Mouse (Mus musculus) ES-Bruce4 (cell line): ENCODE results near the gene Srr. TPM values are rescaled to one million over a fixed set of nuclear protein-coding genes. Genes with fewer than 3 reads are reported as not detected.
A peak's percentile ranks its signal among the peaks of the same experiment; 100 is the strongest.

Source experiments
- H3K27ac ChIP-seq: 2 replicates; pipeline ENCODE4 v1.5.1; 2012; ENCODE audit warnings: low read length, inconsistent platforms; ENCODE audit not compliant: insufficient read depth
- H3K27me3 ChIP-seq: 2 replicates; pipeline ENCODE4 v1.6.1; 2012; ENCODE audit warnings: mild to moderate bottlenecking, low read length, inconsistent platforms; ENCODE audit not compliant: control insufficient read depth, poor library complexity, insufficient read depth, severe bottlenecking
- H3K36me3 ChIP-seq: 2 replicates; pipeline ENCODE4 v1.6.1; 2012; ENCODE audit warnings: inconsistent platforms, mild to moderate bottlenecking, low read length, moderate library complexity; ENCODE audit not compliant: control insufficient read depth, poor library complexity, insufficient read depth, severe bottlenecking
- H3K4me1 ChIP-seq: one replicate; pipeline ENCODE4 v1.8.1; 2011; ENCODE audit warnings: low read length; ENCODE audit not compliant: control insufficient read depth, insufficient read depth
- H3K4me3 ChIP-seq: 2 replicates; pipeline ENCODE4 v1.5.1; 2011; ENCODE audit warnings: low read depth, mild to moderate bottlenecking, low read length
- H3K9ac ChIP-seq: 2 replicates; pipeline ENCODE4 v1.6.1; 2012; ENCODE audit warnings: low read depth, mild to moderate bottlenecking, inconsistent platforms; ENCODE audit not compliant: poor library complexity, severe bottlenecking
- H3K9me3 ChIP-seq: replicated peaks from 2 replicates; pipeline ENCODE4 v1.6.1; 2012; ENCODE audit warnings: mild to moderate bottlenecking, low read length, inconsistent platforms; ENCODE audit not compliant: control insufficient read depth, poor library complexity, insufficient read depth, severe bottlenecking
- CTCF ChIP-seq: IDR thresholded peaks from one replicate; pipeline ENCODE4 v1.8.1; 2011; ENCODE audit warnings: low read depth, low read length
- EP300 ChIP-seq: IDR thresholded peaks from 2 replicates; pipeline ENCODE4 v1.6.1; 2011; ENCODE audit warnings: low read depth, low read length; ENCODE audit not compliant: insufficient read depth
- POLR2A ChIP-seq: IDR thresholded peaks from one replicate; pipeline ENCODE4 v1.8.1; 2011; ENCODE audit warnings: low read length; ENCODE audit not compliant: insufficient read depth
- polyA plus RNA-seq: library from polyadenylated mRNA; stranded (reverse); fragments of >200 nt; gene quantifications from 2 replicates; pipeline ENCODE4 v1.2.4, GENCODE M21; 2011; ENCODE audit warnings: low read depth; ENCODE audit not compliant: missing spikeins, insufficient read depth, insufficient read length

The Srr gene
- polyA plus RNA-seq, 1 experiment: 13.6 TPM

GRCm38 (mm10) chr11:74894619-74895018 lies 31.1 kb downstream of the Srr start:
- no peaks in the 10 kb centered on the region for H3K27me3 ChIP-seq
- no peaks in the 10 kb centered on the region for H3K4me1 ChIP-seq
- H3K27ac ChIP-seq: no peak overlapping the region
- no peak for TF ChIP-seq CTCF
- peaks cover 9% of the 10 kb centered on the region; the same call in 1 of the 2 replicates for H3K9me3 ChIP-seq
- no peak overlapping the region for H3K9ac ChIP-seq
- no peak overlapping the region for H3K4me3 ChIP-seq
- peaks cover 4% of the 10 kb centered on the region for H3K36me3 ChIP-seq

- Histone ChIP-seq H3K4me1 (no peaks in the 10 kb centered on the region), H3K9me3 (no peaks in the 10 kb centered on the region; the same call in 1 of the 2 replicates), H3K27me3 (no peaks in the 10 kb centered on the region), H3K9ac (no peak overlapping the region), H3K36me3 (no peaks in the 10 kb centered on the region), H3K4me3 (no peak overlapping the region), H3K27ac (no peak overlapping the region)
- TF ChIP-seq CTCF (no peak), POLR2A (no peak), EP300 (no peak)
Observed at GRCm38 (mm10) chr11:74883098-74883497, 42.6 kb downstream of the Srr start.

GRCm38 (mm10) chr11:74881979-74882378 lies 43.8 kb downstream of the Srr start:
- Histone ChIP-seq H3K9me3 (no peaks in the 10 kb centered on the region; the same call in 1 of the 2 replicates), H3K27me3 (no peaks in the 10 kb centered on the region), H3K27ac (no peak overlapping the region), H3K4me1 (no peaks in the 10 kb centered on the region), H3K4me3 (no peak overlapping the region), H3K36me3 (no peaks in the 10 kb centered on the region), H3K9ac (0 out of 2 replicates have a peak overlapping the region, but pooled peaks have one; percentile 2)
- TF ChIP-seq EP300 (no peak), POLR2A (no peak), CTCF (no peak)

- no peak overlapping the region for H3K4me3 ChIP-seq
- TF ChIP-seq EP300 (no peak), POLR2A (no peak), CTCF (no peak)
- no peak overlapping the region for H3K27ac ChIP-seq
- no peaks in the 10 kb centered on the region for H3K27me3 ChIP-seq
- H3K36me3 ChIP-seq: no peaks in the 10 kb centered on the region
- no peaks in the 10 kb centered on the region for H3K4me1 ChIP-seq
- no peaks in the 10 kb centered on the region; the same call in 1 of the 2 replicates for H3K9me3 ChIP-seq
- H3K9ac ChIP-seq: no peak overlapping the region
Observed at GRCm38 (mm10) chr11:74880999-74881398, 44.7 kb downstream of the Srr start.

- H3K4me3 ChIP-seq: no peak overlapping the region
- no peaks in the 10 kb centered on the region for H3K36me3 ChIP-seq
- TF ChIP-seq CTCF: no peak
- TF ChIP-seq EP300: 0 out of 2 replicates have a peak, but pooled peaks have one; percentile 21
- no peaks in the 10 kb centered on the region for H3K27me3 ChIP-seq
- H3K9me3 ChIP-seq: no peaks in the 10 kb centered on the region
- no peak overlapping the region for H3K9ac ChIP-seq
- H3K27ac ChIP-seq: no peak overlapping the region
- no peaks in the 10 kb centered on the region for H3K4me1 ChIP-seq
Observed at GRCm38 (mm10) chr11:74876801-74877200, 48.9 kb downstream of the Srr start.

GRCm38 (mm10) chr11:74874630-74875029 lies 51.1 kb downstream of the Srr start:
- Histone ChIP-seq H3K9ac (no peak overlapping the region), H3K4me3 (no peak overlapping the region), H3K27me3 (no peaks in the 10 kb centered on the region), H3K9me3 (no peaks in the 10 kb centered on the region), H3K4me1 (no peaks in the 10 kb centered on the region), H3K36me3 (no peaks in the 10 kb centered on the region), H3K27ac (no peak overlapping the region)
- no peak for TF ChIP-seq EP300
- no peak for TF ChIP-seq POLR2A
- no peak for TF ChIP-seq CTCF
